Mouse (Mus musculus) stomach, postnatal 0 days (tissue): ENCODE measurements around the gene Ciao2a. TPM values are rescaled to one million over a fixed set of nuclear protein-coding genes. Genes with fewer than 3 reads are reported as not detected.

Experiments used
- ATAC-seq: fragments of 200-750 bp; cut with Nextera tagmentation; 2 replicates; pipeline ENCODE4 v1.8.0; 2017; ENCODE audit not compliant: low FRiP score, low TSS enrichment
- DNase-seq: peaks from one replicate; pipeline ENCODE4 v3.0.0-alpha.2; 2016; ENCODE audit warnings: low spot score
- H3K27ac ChIP-seq: fragments of 300-500 bp; sonication (generic); replicated peaks from 2 replicates; pipeline ENCODE4 v1.5.1; 2014; ENCODE audit warnings: mild to moderate bottlenecking, control low read depth
- H3K27me3 ChIP-seq: fragments of 300-500 bp; sonication (generic); 2 replicates; pipeline ENCODE4 v1.6.1; 2014; ENCODE audit warnings: low read length; ENCODE audit not compliant: control insufficient read depth, insufficient read depth
- H3K36me3 ChIP-seq: fragments of 300-500 bp; sonication (generic); 2 replicates; pipeline ENCODE4 v1.6.1; 2014; ENCODE audit warnings: low read length, mixed read lengths; ENCODE audit not compliant: control insufficient read depth, insufficient read depth
- H3K4me1 ChIP-seq: fragments of 300-500 bp; sonication (generic); replicated peaks from 2 replicates; pipeline ENCODE4 v1.6.1; 2014; ENCODE audit warnings: antibody characterized with exemption; ENCODE audit not compliant: control insufficient read depth, insufficient read depth
- H3K4me2 ChIP-seq: fragments of 300-500 bp; sonication (generic); replicated peaks from 2 replicates; pipeline ENCODE4 v1.6.1; 2014; ENCODE audit warnings: low read depth, mild to moderate bottlenecking, control low read depth, moderate library complexity
- H3K4me3 ChIP-seq: fragments of 300-500 bp; sonication (generic); 2 replicates; pipeline ENCODE4 v1.5.1; 2014; ENCODE audit warnings: low read depth, low read length, control low read depth
- H3K9ac ChIP-seq: fragments of 300-500 bp; sonication (generic); 2 replicates; pipeline ENCODE4 v1.6.1; 2014; ENCODE audit warnings: mild to moderate bottlenecking, low read length, control low read depth, mixed read lengths
- H3K9me3 ChIP-seq: fragments of 300-500 bp; sonication (generic); 2 replicates; pipeline ENCODE4 v1.6.1; 2016; ENCODE audit warnings: low read length; ENCODE audit not compliant: control insufficient read depth
- CTCF ChIP-seq: IDR thresholded peaks from 2 replicates; pipeline ENCODE4 v1.5.1; 2016; ENCODE audit warnings: antibody characterized with exemption, low read depth, mild to moderate bottlenecking, moderate library complexity
- EP300 ChIP-seq: optimal IDR thresholded peaks from 2 replicates; pipeline ENCODE3; 2016; ENCODE audit warnings: antibody characterized with exemption
- WGBS: fragments of 180-500 bp; shearing (Covaris S2); extraction: QIAGEN DNeasy Blood & Tissue Kit; methylation state at CpG from one replicate; pipeline ENCODE4 v1.1.7; 2014; 5-methylcytosine and 5-hydroxymethylcytosine counted together
- polyA plus RNA-seq: library from polyadenylated mRNA; unstranded; fragments of >200 nt; fragmentation: Nextera tagmentation; extraction: Ambion mirVana; gene quantifications from 2 replicates; pipeline ENCODE4 v1.2.1, GENCODE M21; 2015

Gene Ciao2a
- polyA plus RNA-seq, 1 experiment from 2014 or later, result 138 TPM

DNA sequence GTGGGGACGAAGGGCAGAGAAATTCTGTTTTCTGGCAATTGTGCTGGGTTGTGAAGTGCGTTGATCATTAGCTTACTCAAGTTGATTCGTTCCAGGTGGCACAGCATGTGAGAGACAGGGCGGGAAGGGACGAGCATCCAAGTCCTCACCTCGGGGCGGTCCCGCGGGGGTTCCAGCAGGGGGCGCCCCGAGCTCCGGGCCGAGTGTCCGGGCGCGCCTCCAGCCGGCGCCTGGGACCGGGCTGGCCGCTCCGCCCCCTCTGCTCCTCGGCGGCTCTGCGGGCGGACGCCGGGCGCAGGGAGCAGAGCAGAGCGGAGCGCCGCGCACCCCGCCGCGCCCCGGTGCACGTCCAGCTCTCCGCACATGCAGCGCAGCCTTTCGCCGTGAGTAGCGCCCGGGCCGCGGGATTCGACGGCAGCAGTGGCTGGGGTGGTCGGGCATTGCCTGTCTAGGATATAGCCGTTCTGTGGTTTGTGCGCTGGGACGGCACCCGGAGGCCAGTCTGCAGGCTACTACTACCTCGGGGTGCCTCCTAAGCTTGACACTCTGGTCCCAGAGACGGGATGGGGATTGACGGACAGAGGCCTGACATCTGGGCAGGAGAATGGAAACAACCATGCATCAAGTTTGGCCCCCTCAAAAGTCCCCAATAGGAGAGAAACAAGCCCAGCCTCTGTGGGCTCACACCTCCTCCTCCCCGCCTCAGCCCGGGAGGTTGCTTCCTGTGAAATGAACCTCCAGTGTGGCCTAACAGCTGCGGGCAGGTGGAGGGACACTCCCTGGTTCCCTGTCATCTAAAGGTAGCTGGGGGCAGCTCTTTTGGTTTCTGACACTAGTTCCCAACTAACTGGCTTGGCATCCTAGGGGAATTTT is 31.8 kb downstream of the Ciao2a start, which contains the start of gene Dapk2:
Gene Dapk2 (plus strand): TSS at position 266 of the 873 bp plus-strand sequence.
- Histone ChIP-seq H3K4me3 (peak within 1 kb of the TSS; percentile 43), H3K36me3 (no peaks in the 10 kb centered on the region), H3K27ac (no peak within 1 kb of the TSS), H3K9ac (peak within 1 kb of the TSS; percentile 35), H3K9me3 (no peaks in the 10 kb centered on the region), H3K4me1 (no peaks in the 10 kb centered on the region), H3K27me3 (no peaks in the 10 kb centered on the region), H3K4me2 (peak within 1 kb of the TSS; percentile 70)
- 2% methylated on average over 51 of the region's 58 CpGs for WGBS
- peak; percentile 90 for DNase-seq
- TF ChIP-seq EP300 (no peak), CTCF (peak; percentile 74)
- peak; percentile 89 for ATAC-seq

DNA sequence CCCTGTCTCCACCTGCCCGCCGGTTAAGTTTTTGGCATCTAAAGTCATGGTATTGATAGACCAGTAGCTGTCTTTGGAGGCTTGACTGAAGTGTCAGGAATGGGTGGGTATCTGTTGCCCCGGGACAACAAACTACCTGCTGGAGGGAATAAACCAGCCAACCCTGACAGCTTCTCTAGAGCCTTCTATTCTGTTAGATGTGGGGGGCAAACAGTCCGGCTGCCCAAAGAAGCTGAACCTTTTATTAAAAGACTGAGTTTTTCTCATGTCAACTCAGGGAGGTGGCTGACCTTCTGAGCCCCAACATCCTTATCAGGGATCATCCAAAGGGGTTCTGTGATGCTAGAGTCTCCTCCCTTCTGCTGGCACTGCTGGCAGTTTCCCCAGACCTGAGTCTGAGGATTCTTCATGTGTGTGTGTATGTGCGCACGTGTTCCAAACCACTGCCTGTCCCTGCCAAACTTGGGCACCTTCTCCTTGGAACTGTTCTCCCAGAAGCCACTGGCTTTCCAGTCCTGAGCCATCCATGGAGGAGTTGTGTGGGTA is 32.5 kb downstream of the Ciao2a start:
- Histone ChIP-seq H3K9ac (no peak overlapping the region), H3K9me3 (no peaks in the 10 kb centered on the region), H3K36me3 (no peaks in the 10 kb centered on the region), H3K4me1 (no peaks in the 10 kb centered on the region), H3K27me3 (no peaks in the 10 kb centered on the region), H3K4me2 (no peak overlapping the region), H3K4me3 (no peak overlapping the region), H3K27ac (no peak overlapping the region)
- 80% methylated on average over 6 of the region's 6 CpGs for WGBS
- DNase-seq, result no peak
- no peak for TF ChIP-seq EP300
- TF ChIP-seq CTCF, result no peak
- ATAC-seq, result no peak

DNA sequence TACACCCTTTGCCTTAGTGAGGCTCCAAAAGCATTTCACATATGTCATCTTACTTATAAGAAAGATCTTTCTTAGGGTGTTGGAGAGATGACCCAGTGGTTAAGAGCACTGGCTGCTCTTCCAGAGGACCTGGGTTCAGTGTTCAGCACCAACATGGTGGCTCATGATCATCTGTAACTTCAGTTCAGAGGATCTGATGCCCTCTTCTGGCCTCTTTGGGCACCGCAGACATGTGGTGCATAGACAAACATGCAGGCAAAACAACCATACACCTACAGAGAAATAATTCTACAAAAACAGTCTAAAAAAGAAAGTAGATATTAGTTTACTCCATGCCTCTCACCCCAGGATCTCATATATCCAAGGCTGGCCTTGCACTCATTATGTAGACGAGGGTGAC is 33.7 kb downstream of the Ciao2a start:
- H3K36me3 ChIP-seq, result no peaks in the 10 kb centered on the region
- no peaks in the 10 kb centered on the region for H3K9me3 ChIP-seq
- H3K4me1 ChIP-seq, result no peaks in the 10 kb centered on the region
- H3K4me2 ChIP-seq, result no peak overlapping the region
- H3K27me3 ChIP-seq, result no peaks in the 10 kb centered on the region
- no peak overlapping the region for H3K9ac ChIP-seq
- H3K4me3 ChIP-seq, result no peak overlapping the region
- DNase-seq (no peak), ATAC-seq (no peak)
- 91% methylated on average over 2 of the region's 2 CpGs for WGBS
- TF ChIP-seq CTCF (peak; percentile 28; the same call in 1 of the 2 replicates), EP300 (no peak)
- no peak overlapping the region for H3K27ac ChIP-seq

DNA sequence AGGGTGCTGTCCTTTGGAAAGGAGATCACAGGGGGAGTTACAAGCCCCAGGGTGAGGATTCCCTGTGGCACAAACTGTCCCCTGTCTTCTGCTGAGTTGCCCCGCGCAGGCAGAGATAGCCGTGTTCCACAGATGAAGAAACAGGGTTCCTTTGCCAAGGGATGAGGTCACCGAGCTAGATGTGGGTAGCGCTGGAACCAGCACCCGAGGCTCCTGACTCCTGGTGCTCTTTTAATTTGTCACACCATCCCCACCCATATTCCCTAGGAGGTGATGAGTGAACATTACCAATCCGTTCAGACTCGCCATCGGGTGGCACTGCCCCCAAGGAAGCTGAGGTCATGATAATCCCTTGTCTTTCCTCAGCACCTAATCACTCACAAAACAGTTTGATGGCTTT is 36.6 kb downstream of the Ciao2a start:
- Histone ChIP-seq H3K9me3 (no peaks in the 10 kb centered on the region), H3K9ac (no peak overlapping the region), H3K27ac (no peak overlapping the region), H3K36me3 (no peaks in the 10 kb centered on the region), H3K4me1 (no peaks in the 10 kb centered on the region), H3K4me2 (no peak overlapping the region), H3K4me3 (no peak overlapping the region), H3K27me3 (no peaks in the 10 kb centered on the region)
- TF ChIP-seq CTCF, result peak; percentile 47
- no peak for TF ChIP-seq EP300
- WGBS, result 70% methylated on average over 9 of the region's 9 CpGs
- ATAC-seq (no peak), DNase-seq (no peak)

DNA sequence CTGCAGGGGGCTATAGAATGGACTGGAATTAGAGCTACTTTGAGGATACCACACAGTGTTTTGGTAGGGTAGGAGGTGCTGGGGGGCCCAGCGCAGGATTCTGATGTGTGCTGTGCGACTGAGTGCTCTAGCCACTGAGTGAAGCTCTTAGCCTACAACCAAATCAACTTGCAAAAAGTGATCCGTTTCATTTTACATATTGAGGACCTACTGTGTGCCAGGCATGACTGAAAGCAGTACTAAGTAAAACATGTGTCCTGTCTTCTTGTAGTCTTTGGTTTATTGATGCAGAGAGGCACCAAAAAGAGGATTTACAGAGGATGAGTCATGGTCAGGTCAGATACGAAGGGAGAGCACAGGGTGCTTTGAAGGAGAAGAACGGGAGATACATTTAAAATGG is 40.8 kb downstream of the Ciao2a start:
- H3K27me3 ChIP-seq, result no peaks in the 10 kb centered on the region
- no peak overlapping the region for H3K4me2 ChIP-seq
- H3K36me3 ChIP-seq, result no peaks in the 10 kb centered on the region
- ATAC-seq (no peak), DNase-seq (no peak)
- H3K9ac ChIP-seq, result no peak overlapping the region
- H3K4me3 ChIP-seq, result no peak overlapping the region
- H3K9me3 ChIP-seq, result no peaks in the 10 kb centered on the region
- H3K4me1 ChIP-seq, result no peaks in the 10 kb centered on the region
- no peak for TF ChIP-seq EP300
- no peak for TF ChIP-seq CTCF
- no peak overlapping the region for H3K27ac ChIP-seq
- WGBS, result 72% methylated on average over 5 of the region's 5 CpGs

DNA sequence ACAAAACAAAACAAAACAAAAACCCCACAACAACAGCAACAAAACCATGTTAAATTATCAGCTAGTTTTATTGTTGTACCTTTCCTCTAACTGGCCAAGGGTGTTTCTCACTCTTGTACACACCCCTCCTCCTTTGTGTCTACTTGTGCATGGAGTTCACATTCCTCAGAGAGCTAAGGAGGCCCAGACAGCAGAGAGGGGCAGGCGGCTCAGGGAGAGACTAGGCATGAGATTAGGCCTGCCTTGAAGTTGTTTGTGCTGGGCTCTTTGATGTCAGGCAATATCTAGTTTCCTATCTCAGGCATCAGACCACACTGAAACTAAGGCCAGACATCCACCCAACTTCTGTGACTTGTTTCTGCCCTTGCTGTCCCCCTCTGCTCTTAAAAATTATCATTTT is 41.8 kb downstream of the Ciao2a start:
- DNase-seq, result peak; percentile 30
- no peak overlapping the region for H3K4me2 ChIP-seq
- no peak overlapping the region for H3K27ac ChIP-seq
- H3K4me3 ChIP-seq, result no peak overlapping the region
- H3K36me3 ChIP-seq, result no peaks in the 10 kb centered on the region
- TF ChIP-seq EP300, result no peak
- no peak for TF ChIP-seq CTCF
- no peak for ATAC-seq
- H3K4me1 ChIP-seq, result no peaks in the 10 kb centered on the region
- no peaks in the 10 kb centered on the region for H3K9me3 ChIP-seq
- no peak overlapping the region for H3K9ac ChIP-seq
- WGBS, result 24% methylated on average over 1 of the region's 1 CpGs
- no peaks in the 10 kb centered on the region for H3K27me3 ChIP-seq
